Mouse (Mus musculus): ENCODE measurements around the gene Atxn2.
"Not testable (repeated sequence)": the region's sequence is repeated elsewhere in the genome, so short reads cannot be mapped to it uniquely, and the experiment has no call there.

The Atxn2 gene

GRCm38 (mm10) chr5:121711174-121711927 lies at the start of gene Atxn2:
Gene Atxn2 (plus strand): TSS chr5:121711337.
- in situ Hi-C loops (cut with MboI; ENCODE audit: unreplicated experiment in 2 of 2): no loop called here

- in situ Hi-C loops (cut with MboI; ENCODE audit: unreplicated experiment in 2 of 2): no loop called here
Observed at GRCm38 (mm10) chr5:121661494-121661893, 49.6 kb upstream of the Atxn2 start.

- in situ Hi-C loops (cut with MboI; ENCODE audit: unreplicated experiment in 2 of 2): no loop called here
Observed at GRCm38 (mm10) chr5:121663456-121663855, 47.7 kb upstream of the Atxn2 start.

- in situ Hi-C loops (cut with MboI; ENCODE audit: unreplicated experiment in 2 of 2): no loop called here
Observed at GRCm38 (mm10) chr5:121664078-121664477, 47.1 kb upstream of the Atxn2 start.

GRCm38 (mm10) chr5:121664971-121665370 lies 46.2 kb upstream of the Atxn2 start:
- in situ Hi-C loops (cut with MboI; ENCODE audit: unreplicated experiment in 2 of 2): no loop called here

GRCm38 (mm10) chr5:121667067-121667466 lies 44.1 kb upstream of the Atxn2 start:
- in situ Hi-C loops (cut with MboI; ENCODE audit: unreplicated experiment in 2 of 2): no loop called here

GRCm38 (mm10) chr5:121668411-121668810 lies 42.7 kb upstream of the Atxn2 start:
- in situ Hi-C loops (cut with MboI; ENCODE audit: unreplicated experiment in 2 of 2): no loop called here

- in situ Hi-C loops (cut with MboI; ENCODE audit: unreplicated experiment in 2 of 2): no loop called here
Observed at GRCm38 (mm10) chr5:121670412-121670811, 40.7 kb upstream of the Atxn2 start.

- in situ Hi-C loops (cut with MboI; ENCODE audit: unreplicated experiment in 2 of 2): no loop called here
Observed at GRCm38 (mm10) chr5:121682250-121682649, 28.9 kb upstream of the Atxn2 start.

GRCm38 (mm10) chr5:121685495-121685894 lies 25.6 kb upstream of the Atxn2 start:
- in situ Hi-C loops (cut with MboI; ENCODE audit: unreplicated experiment in 2 of 2): no loop called here

GRCm38 (mm10) chr5:121686113-121686898 lies 24.8 kb upstream of the Atxn2 start:
- in situ Hi-C loops (cut with MboI; ENCODE audit: unreplicated experiment in 2 of 2): no loop called here

GRCm38 (mm10) chr5:121690482-121691211 lies 20.5 kb upstream of the Atxn2 start:
- in situ Hi-C loops (cut with MboI; ENCODE audit: unreplicated experiment in 2 of 2): no loop called here

GRCm38 (mm10) chr5:121691436-121691835 lies 19.7 kb upstream of the Atxn2 start:
- in situ Hi-C loops (cut with MboI; ENCODE audit: unreplicated experiment in 2 of 2): not testable (repeated sequence)

- in situ Hi-C loops (cut with MboI; ENCODE audit: unreplicated experiment in 2 of 2): no loop called here
Observed at GRCm38 (mm10) chr5:121692897-121693296, 18.2 kb upstream of the Atxn2 start.

- in situ Hi-C loops (cut with MboI; ENCODE audit: unreplicated experiment in 2 of 2): no loop called here
Observed at GRCm38 (mm10) chr5:121696761-121697160, 14.4 kb upstream of the Atxn2 start.

- in situ Hi-C loops (cut with MboI; ENCODE audit: unreplicated experiment in 2 of 2): no loop called here
Observed at GRCm38 (mm10) chr5:121699891-121700290, 11.2 kb upstream of the Atxn2 start.

- in situ Hi-C loops (cut with MboI; ENCODE audit: unreplicated experiment in 2 of 2): no loop called here
Observed at GRCm38 (mm10) chr5:121700496-121700895, 10.6 kb upstream of the Atxn2 start.

GRCm38 (mm10) chr5:121701111-121701769 lies 9.9 kb upstream of the Atxn2 start:
- in situ Hi-C loops (cut with MboI; ENCODE audit: unreplicated experiment in 2 of 2): no loop called here

GRCm38 (mm10) chr5:121703341-121703740 lies 7.8 kb upstream of the Atxn2 start:
- in situ Hi-C loops (cut with MboI; ENCODE audit: unreplicated experiment in 2 of 2): no loop called here

GRCm38 (mm10) chr5:121704512-121705248 lies 6.5 kb upstream of the Atxn2 start:
- in situ Hi-C loops (cut with MboI; ENCODE audit: unreplicated experiment in 2 of 2): no loop called here
